Mouse (Mus musculus) MEL (cell line): ENCODE data around the gene Fxr2.

Source experiments
- CHD2 ChIP-seq: IDR thresholded peaks from 2 replicates; pipeline ENCODE4 v1.6.1; 2011; ENCODE audit warnings: low read length, improper control_type of control experiment
- CTCF ChIP-seq, 3 experiments: IDR thresholded peaks in 2 of 3; conservative IDR thresholded peaks in 1 of 3; 2 replicates each; pipeline ENCODE4 v1.5.1; 2011 to 2012; ENCODE audit warnings: low read length in 3 of 3, low read depth in 2 of 3, mild to moderate bottlenecking in 2 of 3, improper control_type of control experiment in 1 of 3, inconsistent platforms in 1 of 3, mixed read lengths in 1 of 3, moderate library complexity in 1 of 3; ENCODE audit not compliant: control insufficient read depth in 1 of 3, insufficient read depth in 1 of 3, poor library complexity in 1 of 3, severe bottlenecking in 1 of 3
- EP300 ChIP-seq, 2 experiments: IDR thresholded peaks; 2 replicates each; pipeline ENCODE4 v1.6.1; 2011; ENCODE audit warnings: improper control_type of control experiment in 2 of 2, low read length in 2 of 2, low read depth in 1 of 2, mild to moderate bottlenecking in 1 of 2
- ETS1 ChIP-seq: IDR thresholded peaks from 2 replicates; pipeline ENCODE4 v1.6.1; 2012; ENCODE audit warnings: low read depth, mild to moderate bottlenecking, inconsistent platforms, low read length, improper control_type of control experiment, moderate library complexity
- MAX ChIP-seq: IDR thresholded peaks from 2 replicates; pipeline ENCODE4 v1.6.1; 2011; ENCODE audit warnings: low read length, improper control_type of control experiment
- MAZ ChIP-seq: IDR thresholded peaks from 2 replicates; pipeline ENCODE4 v1.6.1; 2012; ENCODE audit warnings: low read depth, mild to moderate bottlenecking, inconsistent platforms, low read length, improper control_type of control experiment
- MEF2A ChIP-seq: IDR thresholded peaks from 2 replicates; pipeline ENCODE4 v1.6.1; 2014; ENCODE audit warnings: low read depth, mild to moderate bottlenecking, inconsistent platforms, low read length, improper control_type of control experiment; ENCODE audit not compliant: poor library complexity, insufficient replicate concordance, severe bottlenecking; ENCODE audit errors: extremely low read depth
- POLR2A ChIP-seq, 2 experiments: IDR thresholded peaks; 2 replicates each; pipeline ENCODE4 v1.6.1; 2011 to 2012; ENCODE audit warnings: low read length in 2 of 2, mild to moderate bottlenecking in 2 of 2, control low read depth in 1 of 2, improper control_type of control experiment in 1 of 2, low read depth in 1 of 2, moderate library complexity in 1 of 2; ENCODE audit not compliant: control insufficient read depth in 1 of 2, insufficient read depth in 1 of 2, poor library complexity in 1 of 2
- RAD21 ChIP-seq: IDR thresholded peaks from 2 replicates; pipeline ENCODE4 v1.6.1; 2011; ENCODE audit warnings: mild to moderate bottlenecking, low read depth, low read length, improper control_type of control experiment
- TCF12 ChIP-seq: IDR thresholded peaks from 2 replicates; pipeline ENCODE4 v1.6.1; 2014; ENCODE audit warnings: low read depth, mild to moderate bottlenecking, inconsistent platforms, low read length, improper control_type of control experiment, moderate library complexity
- USF1 ChIP-seq: IDR thresholded peaks from 2 replicates; pipeline ENCODE4 v1.6.1; 2014; ENCODE audit warnings: low read depth, mild to moderate bottlenecking, inconsistent platforms, low read length, improper control_type of control experiment, moderate library complexity
- ZMIZ1 ChIP-seq: IDR thresholded peaks from 2 replicates; pipeline ENCODE4 v1.6.1; 2012; ENCODE audit warnings: low read depth, mild to moderate bottlenecking, inconsistent platforms, low read length, improper control_type of control experiment, moderate library complexity
- ZNF384 ChIP-seq: IDR thresholded peaks from 2 replicates; pipeline ENCODE4 v1.6.1; 2012; ENCODE audit warnings: low read depth, mild to moderate bottlenecking, inconsistent platforms, low read length, improper control_type of control experiment

- TF ChIP-seq CHD2 (no peak), CTCF (IDR thresholded peaks at IDR 0.05 in 2 of 3, conservative IDR thresholded peaks at IDR 0.05 in 1 of 3; ENCODE audit: control insufficient read depth in 1 of 3, insufficient read depth in 1 of 3, low read depth in 2 of 3, low read length in 3 of 3, poor library complexity in 1 of 3, severe bottlenecking in 1 of 3) (no peak), POLR2A (IDR thresholded peaks at IDR 0.05; ENCODE audit: control insufficient read depth in 1 of 2, insufficient read depth in 1 of 2, low read depth in 1 of 2, low read length in 2 of 2, poor library complexity in 1 of 2) (no peak), MAZ (no peak), MAX (no peak), ETS1 (no peak), ZNF384 (no peak), EP300 (IDR thresholded peaks at IDR 0.05; ENCODE audit: low read depth in 1 of 2, low read length in 2 of 2) (no peak), RAD21 (no peak), USF1 (no peak), TCF12 (no peak), ZMIZ1 (no peak), MEF2A (no peak)
Measured at GRCm38 (mm10) chr11:69584008-69584407, 48.8 kb upstream of the Fxr2 start.
